Mouse (Mus musculus): ENCODE results near the gene Cacng8. TPM values are rescaled to one million over a fixed set of nuclear protein-coding genes. Genes with fewer than 3 reads are reported as not detected.
A peak's percentile ranks its signal among the peaks of the same experiment; 100 is the strongest.

Gene Cacng8
- polyA plus RNA-seq, 1 experiment from 2014 or later: 7.9 TPM

DNA sequence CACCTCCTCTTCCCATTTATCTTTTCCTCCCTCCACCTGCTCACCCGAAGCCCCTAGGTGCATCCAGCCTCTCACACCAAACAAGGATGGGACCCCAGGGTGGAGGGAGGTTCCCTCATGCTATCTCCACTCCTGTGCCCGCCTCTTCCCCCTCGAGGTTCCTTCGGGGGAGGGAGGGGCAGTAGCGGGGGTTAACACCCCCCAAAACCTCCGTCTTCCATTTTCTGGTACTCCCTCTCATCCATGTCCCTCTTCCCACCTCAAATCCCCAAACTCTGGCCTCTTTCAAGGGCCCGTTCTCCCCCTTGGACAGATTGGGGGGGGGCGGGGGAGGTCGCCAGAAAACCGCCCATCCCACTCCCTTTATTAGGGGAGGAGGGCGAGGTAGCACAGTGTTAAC, 22.9 kb upstream of the Cacng8 start:
- Histone ChIP-seq H3K9me3 (replicated peaks) (no peaks in the 10 kb centered on the region), H3K9ac (0 out of 2 replicates have a peak overlapping the region, but pooled peaks have one; percentile 6), H3K36me3 (peaks cover 23% of the 10 kb centered on the region), H3K4me2 (replicated peaks) (peak overlapping the region; percentile 14), H3K4me3 (no peak overlapping the region), H3K4me1 (peaks cover 6% of the 10 kb centered on the region), H3K27ac (no peak overlapping the region), H3K27me3 (peaks cover 29% of the 10 kb centered on the region)
- WGBS: 11% methylated on average over 11 of the region's 11 CpGs
- ATAC-seq (ENCODE audit: low FRiP score): peak; percentile 34; the same call in 1 of the 2 replicates

DNA sequence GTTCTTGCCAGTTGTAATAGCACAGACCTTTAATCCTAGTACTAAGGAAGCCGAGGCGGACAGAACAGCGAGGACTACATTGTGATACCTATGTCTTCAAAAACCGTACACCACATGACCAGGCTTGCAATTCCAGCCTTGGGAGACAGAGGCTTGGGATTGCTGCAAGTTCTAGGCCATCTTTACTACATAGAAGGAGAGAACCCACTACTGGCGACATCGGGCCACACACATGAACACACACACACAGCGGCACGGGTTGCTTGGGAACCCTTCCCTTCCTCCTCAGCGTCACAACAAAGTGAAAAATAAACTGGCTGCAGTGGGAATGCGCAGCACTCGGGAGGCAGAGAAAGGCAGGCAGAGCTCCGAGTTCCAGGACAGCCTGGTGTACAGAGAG, 22.2 kb upstream of the Cacng8 start:
- ATAC-seq (ENCODE audit: low FRiP score): peak; percentile 38; the same call in 1 of the 2 replicates
- Histone ChIP-seq H3K27me3 (peaks cover 29% of the 10 kb centered on the region), H3K36me3 (peaks cover 23% of the 10 kb centered on the region), H3K4me1 (peaks cover 6% of the 10 kb centered on the region), H3K4me2 (replicated peaks) (no peak overlapping the region), H3K9ac (no peak overlapping the region), H3K9me3 (replicated peaks) (no peaks in the 10 kb centered on the region), H3K27ac (no peak overlapping the region), H3K4me3 (no peak overlapping the region)
- 30% methylated on average over 12 of the region's 12 CpGs for WGBS

DNA sequence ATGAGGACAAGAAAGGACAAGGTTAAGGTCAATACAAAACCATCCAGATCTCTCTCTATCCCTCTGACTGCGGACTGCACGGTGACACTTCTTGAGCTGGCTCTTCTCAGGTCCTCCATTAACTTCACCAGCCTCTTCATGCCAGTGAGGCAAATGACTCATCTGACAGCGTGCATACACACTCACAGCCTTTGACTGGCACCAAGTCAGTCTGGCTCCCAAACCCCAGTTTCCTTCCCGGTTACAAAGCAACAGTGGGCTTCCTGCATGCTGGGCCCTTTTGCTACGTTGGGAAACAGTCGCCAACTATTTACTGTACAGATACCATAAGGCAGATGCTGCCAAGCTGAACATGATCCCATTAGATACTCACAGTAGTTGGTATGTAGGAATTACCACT, 21.3 kb upstream of the Cacng8 start:
- Histone ChIP-seq H3K9me3 (replicated peaks) (no peaks in the 10 kb centered on the region), H3K4me2 (replicated peaks) (no peak overlapping the region), H3K27ac (no peak overlapping the region), H3K4me1 (peaks cover 6% of the 10 kb centered on the region), H3K36me3 (peaks cover 21% of the 10 kb centered on the region), H3K27me3 (peaks cover 29% of the 10 kb centered on the region), H3K9ac (no peak overlapping the region), H3K4me3 (no peak overlapping the region)
- no peak for ATAC-seq (ENCODE audit: low FRiP score)
- 80% methylated on average over 6 of the region's 6 CpGs for WGBS

DNA sequence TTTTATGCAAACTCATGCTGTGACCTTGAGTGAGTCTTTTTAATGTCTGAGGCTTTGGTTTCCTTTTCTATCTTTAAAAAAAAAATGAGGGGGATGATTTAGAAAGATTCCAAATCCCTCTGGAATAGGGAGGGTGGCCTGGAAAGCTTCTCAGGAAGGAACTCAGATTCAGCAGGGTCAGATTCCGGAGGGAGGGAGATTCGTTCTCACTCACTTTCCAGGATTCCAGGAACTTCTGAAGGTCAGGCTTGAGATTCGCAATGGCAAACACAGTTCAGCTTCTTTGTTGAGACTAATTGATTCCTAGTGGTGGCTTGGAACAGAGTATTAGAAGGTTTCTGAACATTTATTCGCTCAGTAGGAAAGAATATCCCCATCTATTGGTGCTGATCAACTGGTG, 20.1 kb upstream of the Cacng8 start:
- peaks cover 10% of the 10 kb centered on the region for H3K36me3 ChIP-seq
- H3K4me1 ChIP-seq: peaks cover 6% of the 10 kb centered on the region
- WGBS: 59% methylated on average over 4 of the region's 4 CpGs
- ATAC-seq (ENCODE audit: low FRiP score): no peak
- H3K27ac ChIP-seq: no peak overlapping the region
- H3K4me3 ChIP-seq: no peak overlapping the region
- H3K9ac ChIP-seq: no peak overlapping the region
- no peaks in the 10 kb centered on the region for H3K9me3 ChIP-seq (replicated peaks)
- H3K27me3 ChIP-seq: peaks cover 24% of the 10 kb centered on the region
- H3K4me2 ChIP-seq (replicated peaks): no peak overlapping the region

DNA sequence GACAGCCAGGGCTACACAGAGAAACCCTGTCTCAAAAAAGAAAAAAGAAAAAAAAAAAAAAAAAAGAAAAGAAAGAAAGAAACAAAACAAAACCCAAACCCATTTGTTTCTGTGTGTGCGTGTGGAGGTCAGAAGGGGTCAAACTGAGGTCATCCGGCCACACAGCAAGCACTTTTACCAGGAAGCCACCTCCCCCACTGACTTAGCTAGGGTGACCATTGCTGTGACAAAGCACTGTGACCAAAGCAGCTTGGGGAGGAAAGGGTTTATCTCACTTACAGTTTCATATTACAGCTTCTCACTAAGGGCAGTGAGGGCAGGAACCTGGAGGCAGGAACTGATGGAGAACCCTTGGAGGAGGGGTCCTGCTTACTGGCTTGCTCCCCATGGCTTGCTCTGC, 18.1 kb upstream of the Cacng8 start:
- Histone ChIP-seq H3K36me3 (no peaks in the 10 kb centered on the region), H3K4me2 (replicated peaks) (no peak overlapping the region), H3K9me3 (replicated peaks) (no peaks in the 10 kb centered on the region), H3K4me3 (no peak overlapping the region), H3K9ac (no peak overlapping the region), H3K27me3 (peaks cover 7% of the 10 kb centered on the region; the same call in 1 of the 2 replicates), H3K27ac (no peak overlapping the region), H3K4me1 (peaks cover 6% of the 10 kb centered on the region)
- no peak for ATAC-seq (ENCODE audit: low FRiP score)
- 50% methylated on average over 2 of the region's 2 CpGs for WGBS

DNA sequence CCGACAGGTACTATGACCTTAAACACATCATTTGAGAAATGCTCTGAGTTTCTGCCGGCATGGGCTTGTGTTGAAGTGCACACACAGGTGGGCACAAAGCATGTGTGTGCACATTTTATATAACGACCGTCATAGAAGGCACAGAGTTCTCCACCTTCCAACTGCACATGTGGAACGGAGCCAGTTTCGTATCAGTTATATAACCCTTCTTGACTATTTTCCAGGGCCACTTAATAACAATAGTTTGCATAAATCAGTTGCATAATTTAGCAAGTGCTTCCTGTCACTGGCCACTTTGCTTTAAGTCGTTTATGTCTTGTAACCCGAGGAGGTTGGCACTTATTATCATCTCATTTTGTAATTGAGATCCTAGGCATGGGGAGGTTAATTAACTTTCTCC, 16.7 kb upstream of the Cacng8 start:
- Histone ChIP-seq H3K9ac (no peak overlapping the region), H3K36me3 (no peaks in the 10 kb centered on the region), H3K9me3 (replicated peaks) (no peaks in the 10 kb centered on the region), H3K4me1 (no peaks in the 10 kb centered on the region), H3K4me3 (no peak overlapping the region), H3K27ac (no peak overlapping the region), H3K27me3 (no peaks in the 10 kb centered on the region), H3K4me2 (replicated peaks) (no peak overlapping the region)
- 89% methylated on average over 8 of the region's 8 CpGs for WGBS
- ATAC-seq (ENCODE audit: low FRiP score): no peak

DNA sequence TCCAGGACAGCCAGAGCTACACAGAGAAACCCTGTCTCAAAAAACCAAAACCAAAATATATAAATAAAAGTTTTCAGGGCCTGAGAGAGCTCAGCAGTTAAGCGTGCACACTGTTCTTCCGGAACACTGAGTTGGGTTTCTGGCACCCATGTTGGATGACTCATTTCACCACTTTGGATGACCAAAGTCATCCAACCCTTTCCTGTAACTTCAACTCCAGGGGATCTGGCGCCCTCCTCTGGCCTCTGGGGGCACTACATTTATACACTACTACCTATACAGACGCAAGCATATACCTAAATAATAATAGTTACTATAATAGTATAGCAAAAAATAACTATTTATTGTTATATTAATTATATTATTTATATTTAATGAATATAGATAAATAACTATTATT, 13.7 kb upstream of the Cacng8 start:
- 47% methylated on average over 4 of the region's 4 CpGs for WGBS
- ATAC-seq (ENCODE audit: low FRiP score): no peak
- Histone ChIP-seq H3K36me3 (no peaks in the 10 kb centered on the region), H3K4me3 (no peak overlapping the region), H3K9ac (no peak overlapping the region), H3K4me1 (no peaks in the 10 kb centered on the region), H3K9me3 (replicated peaks) (no peaks in the 10 kb centered on the region), H3K27me3 (no peaks in the 10 kb centered on the region), H3K4me2 (replicated peaks) (no peak overlapping the region), H3K27ac (no peak overlapping the region)

DNA sequence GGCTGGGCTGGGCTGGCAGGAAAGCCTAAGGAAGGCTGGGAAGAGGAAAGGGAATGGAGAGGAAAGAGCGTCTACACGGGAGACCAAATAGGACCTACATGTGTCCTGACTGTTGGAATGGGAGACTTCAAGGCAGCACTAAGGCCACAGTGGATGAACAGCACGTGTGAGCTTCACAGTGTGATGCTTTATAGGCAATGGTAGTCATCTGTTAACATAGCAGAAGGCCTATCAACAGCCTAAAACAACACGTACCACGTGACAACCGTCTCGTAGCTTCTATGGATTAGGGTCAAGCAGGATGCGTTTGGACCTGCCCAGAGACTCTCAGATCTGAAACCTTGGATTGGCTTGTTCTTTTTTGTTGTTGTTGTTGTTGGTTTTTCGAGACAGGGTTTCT, 8.4 kb upstream of the Cacng8 start:
- Histone ChIP-seq H3K9ac (no peak overlapping the region), H3K4me1 (no peaks in the 10 kb centered on the region), H3K9me3 (replicated peaks) (no peaks in the 10 kb centered on the region), H3K27ac (no peak overlapping the region), H3K36me3 (no peaks in the 10 kb centered on the region), H3K4me3 (no peak overlapping the region), H3K27me3 (no peaks in the 10 kb centered on the region), H3K4me2 (replicated peaks) (no peak overlapping the region)
- 85% methylated on average over 9 of the region's 9 CpGs for WGBS
- no peak for ATAC-seq (ENCODE audit: low FRiP score)

DNA sequence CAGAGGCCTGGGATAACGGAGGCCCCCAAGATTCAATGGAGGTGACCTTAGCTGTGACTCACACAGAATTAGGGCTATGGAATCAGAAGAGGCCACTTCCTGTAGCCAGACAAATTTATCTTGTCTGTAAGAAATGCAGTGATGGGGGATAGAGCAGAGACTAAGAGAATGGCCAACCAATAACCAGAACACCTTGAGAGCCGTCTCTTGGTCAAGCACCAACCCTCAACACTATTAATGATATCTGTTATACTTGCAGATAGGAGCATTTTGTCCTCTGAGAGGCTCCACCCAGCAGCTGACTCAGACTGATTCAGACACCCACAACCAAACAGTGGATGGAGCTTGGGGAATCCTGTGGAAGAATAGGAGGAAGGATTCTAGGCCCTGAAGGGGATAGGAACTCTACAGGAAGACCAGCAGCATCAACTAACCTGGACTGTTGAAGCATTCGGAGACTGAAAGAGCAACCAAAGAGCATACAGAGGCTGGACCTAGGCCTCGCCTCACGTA, 5.6 kb upstream of the Cacng8 start:
- H3K36me3 ChIP-seq: no peaks in the 10 kb centered on the region
- H3K4me1 ChIP-seq: 0 out of 2 replicates have a peak, but pooled peaks cover 2% of the 10 kb centered on the region
- H3K4me2 ChIP-seq (replicated peaks): no peak overlapping the region
- ATAC-seq (ENCODE audit: low FRiP score): no peak
- no peaks in the 10 kb centered on the region for H3K9me3 ChIP-seq (replicated peaks)
- H3K9ac ChIP-seq: no peak overlapping the region
- H3K27me3 ChIP-seq: no peaks in the 10 kb centered on the region
- H3K27ac ChIP-seq: no peak overlapping the region
- H3K4me3 ChIP-seq: no peak overlapping the region
- 83% methylated on average over 5 of the region's 5 CpGs for WGBS

DNA sequence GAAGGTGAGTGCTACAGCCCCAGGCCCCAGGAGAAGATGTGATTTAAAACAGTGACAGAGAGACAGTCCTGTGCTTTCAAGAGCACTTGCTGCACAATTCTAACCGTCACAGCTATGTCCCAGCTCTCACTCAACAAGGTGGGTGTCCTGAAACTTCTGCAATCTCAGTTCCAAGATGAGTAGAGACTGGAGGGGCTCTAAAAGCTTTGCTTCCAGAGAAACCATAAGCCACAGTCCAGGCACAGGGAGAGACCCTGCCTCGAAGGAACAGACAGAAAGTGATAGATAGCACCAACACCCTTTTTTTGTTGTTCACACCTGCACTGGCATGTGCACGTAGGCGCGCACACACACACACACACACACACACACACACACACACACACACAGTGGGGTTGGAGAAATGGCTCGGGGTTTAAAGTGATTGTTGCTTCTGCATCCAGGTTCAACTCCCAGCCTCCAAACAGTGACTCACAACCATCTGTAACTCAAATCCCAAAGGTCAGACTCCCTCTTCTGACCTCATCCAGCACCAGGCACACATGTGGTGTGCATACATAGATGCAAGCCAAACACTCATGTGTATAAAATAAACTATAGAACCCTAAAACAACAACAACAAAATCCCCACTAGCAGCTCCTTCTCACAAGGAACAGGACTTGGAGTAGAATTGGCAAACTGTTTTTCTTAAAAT, 4.3 kb upstream of the Cacng8 start:
- H3K4me1 ChIP-seq: peaks cover 4% of the 10 kb centered on the region; the same call in 1 of the 2 replicates
- H3K4me3 ChIP-seq: no peak overlapping the region
- H3K27me3 ChIP-seq: no peaks in the 10 kb centered on the region
- H3K9ac ChIP-seq: no peak overlapping the region
- no peak for ATAC-seq (ENCODE audit: low FRiP score)
- H3K9me3 ChIP-seq (replicated peaks): no peaks in the 10 kb centered on the region
- H3K27ac ChIP-seq: no peak overlapping the region
- H3K36me3 ChIP-seq: no peaks in the 10 kb centered on the region
- WGBS: 87% methylated on average over 6 of the region's 6 CpGs
- H3K4me2 ChIP-seq (replicated peaks): no peak overlapping the region

DNA sequence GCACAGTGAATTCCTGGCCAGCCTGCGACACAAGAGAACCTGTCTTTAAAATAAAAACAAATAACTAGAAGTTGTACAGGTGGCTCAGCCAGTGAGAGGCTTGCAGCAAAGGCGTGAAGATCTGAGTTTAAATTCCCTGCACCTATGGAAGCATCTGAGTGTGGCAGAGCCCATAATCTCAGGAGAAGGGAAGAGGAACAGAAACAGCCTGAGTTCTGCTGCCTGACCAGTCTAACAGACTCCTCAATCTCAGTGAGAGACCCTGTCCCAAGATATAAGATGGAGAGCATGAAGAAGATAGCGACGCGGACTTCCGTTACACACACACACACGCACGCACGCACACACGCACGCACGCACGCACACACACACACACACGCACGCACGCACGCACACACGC, 2.7 kb upstream of the Cacng8 start:
- 86% methylated on average over 18 of the region's 18 CpGs for whole genome bisulfite sequencing
- H3K27ac ChIP-seq: no peak overlapping the region
- peaks cover 20% of the 10 kb centered on the region for H3K4me1 ChIP-seq
- H3K36me3 ChIP-seq: no peaks in the 10 kb centered on the region
- no peak overlapping the region for H3K4me3 ChIP-seq
- H3K4me2 ChIP-seq (replicated peaks): no peak overlapping the region
- H3K9me3 ChIP-seq (replicated peaks): no peaks in the 10 kb centered on the region
- no peak for ATAC-seq (ENCODE audit: low FRiP score)
- H3K27me3 ChIP-seq: no peaks in the 10 kb centered on the region
- no peak overlapping the region for H3K9ac ChIP-seq

DNA sequence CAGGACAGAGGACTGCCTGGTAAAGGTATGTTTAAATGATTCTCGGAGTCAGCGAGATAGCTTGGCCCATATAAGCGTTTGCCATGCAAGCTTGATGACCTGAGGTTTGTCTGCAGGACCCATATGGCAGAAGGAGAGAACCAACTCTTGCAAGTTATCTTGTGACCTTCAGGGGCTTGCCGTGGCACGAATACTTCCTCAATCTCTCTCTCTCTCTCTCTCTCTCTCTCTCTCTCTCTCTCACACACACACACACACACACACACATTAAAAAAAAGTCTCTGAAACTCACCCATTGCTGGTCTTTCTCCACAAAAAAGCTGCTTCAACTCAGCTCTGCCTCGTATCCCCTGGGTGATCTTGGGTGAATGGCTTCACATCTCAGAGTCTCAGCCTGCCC, 1.6 kb upstream of the Cacng8 start:
- Histone ChIP-seq H3K27me3 (no peaks in the 10 kb centered on the region), H3K9me3 (replicated peaks) (no peaks in the 10 kb centered on the region), H3K4me2 (replicated peaks) (0 out of 2 replicates have a peak overlapping the region, but pooled peaks have one; percentile 6), H3K36me3 (peaks cover 1% of the 10 kb centered on the region; the same call in 1 of the 2 replicates), H3K27ac (no peak overlapping the region), H3K4me3 (no peak overlapping the region), H3K4me1 (peaks cover 25% of the 10 kb centered on the region), H3K9ac (no peak overlapping the region)
- WGBS: 73% methylated on average over 6 of the region's 6 CpGs
- no peak for ATAC-seq (ENCODE audit: low FRiP score)

Measured in hindbrain, embryonic 12.5 days (tissue).